Mouse (Mus musculus) cortical plate, adult 2 months (tissue): ENCODE data around the gene Lifr. TPM values are rescaled to one million over a fixed set of nuclear protein-coding genes. Genes with fewer than 3 reads are reported as not detected.

Experiments
- H3K27ac ChIP-seq: fragments of 200-500 bp; 2 replicates; pipeline ENCODE4 v1.5.1; 2012; ENCODE audit warnings: low read length, control low read depth, inconsistent platforms; ENCODE audit not compliant: insufficient read depth
- H3K4me1 ChIP-seq: fragments of 200-500 bp; 2 replicates; pipeline ENCODE4 v1.6.1; 2011; ENCODE audit warnings: low read length; ENCODE audit not compliant: control insufficient read depth, insufficient read depth
- H3K4me3 ChIP-seq: fragments of 200-500 bp; 2 replicates; pipeline ENCODE4 v1.5.1; 2011; ENCODE audit warnings: mild to moderate bottlenecking, low read length, control low read depth; ENCODE audit not compliant: insufficient read depth
- CTCF ChIP-seq: fragments of 200-500 bp; IDR thresholded peaks from 2 replicates; pipeline ENCODE4 v1.5.1; 2011; ENCODE audit warnings: mild to moderate bottlenecking, control low read depth, low read length; ENCODE audit not compliant: insufficient read depth; ENCODE audit errors: extremely low read depth
- POLR2A ChIP-seq: fragments of 200-500 bp; IDR thresholded peaks from 2 replicates; pipeline ENCODE4 v1.6.1; 2011; ENCODE audit warnings: mild to moderate bottlenecking, low read length, control low read depth; ENCODE audit not compliant: insufficient read depth; ENCODE audit errors: extremely low read depth
- polyA plus RNA-seq: library from polyadenylated mRNA; depleted of rRNA; stranded (reverse); fragments of >200 nt; gene quantifications from 2 replicates; pipeline ENCODE4 v1.2.3, GENCODE M21; 2012

Lifr gene
- polyA plus RNA-seq, 1 experiment: 17.0 TPM

- TF ChIP-seq POLR2A: no peak
- Histone ChIP-seq H3K4me1 (0 out of 2 replicates have a peak, but pooled peaks cover under 1% of the 10 kb centered on the region), H3K27ac (no peak overlapping the region), H3K4me3 (no peak overlapping the region)
Observed at GRCm38 (mm10) chr15:7189678-7190454, 99.5 kb downstream of the Lifr start.

- Histone ChIP-seq H3K4me3 (no peak overlapping the region), H3K27ac (no peak overlapping the region), H3K4me1 (peaks cover 2% of the 10 kb centered on the region; the same call in 1 of the 2 replicates)
- no peak for TF ChIP-seq CTCF
- TF ChIP-seq POLR2A: no peak
Observed at GRCm38 (mm10) chr15:7191074-7191473, 100.7 kb downstream of the Lifr start.

- TF ChIP-seq CTCF: no peak
- TF ChIP-seq POLR2A: no peak
- Histone ChIP-seq H3K4me3 (no peak overlapping the region), H3K27ac (no peak overlapping the region), H3K4me1 (peaks cover 2% of the 10 kb centered on the region; the same call in 1 of the 2 replicates)
Observed at GRCm38 (mm10) chr15:7192582-7192981, 102.2 kb downstream of the Lifr start.

GRCm38 (mm10) chr15:7194147-7194720 lies 103.8 kb downstream of the Lifr start:
- H3K4me1 ChIP-seq: peaks cover 2% of the 10 kb centered on the region; the same call in 1 of the 2 replicates
- H3K27ac ChIP-seq: no peak overlapping the region; the same call in none of the 2 replicates
- TF ChIP-seq POLR2A: 0 out of 2 replicates have a peak, but pooled peaks have one; percentile 42
- TF ChIP-seq CTCF: no peak
- no peak overlapping the region for H3K4me3 ChIP-seq

GRCm38 (mm10) chr15:7194748-7195221 lies 104.4 kb downstream of the Lifr start:
- Histone ChIP-seq H3K4me1 (peaks cover 2% of the 10 kb centered on the region; the same call in 1 of the 2 replicates), H3K4me3 (no peak overlapping the region), H3K27ac (peak overlapping the region; percentile 88)
- TF ChIP-seq POLR2A (no peak), CTCF (no peak)

GRCm38 (mm10) chr15:7197652-7198445 lies 107.4 kb downstream of the Lifr start:
- peaks cover 3% of the 10 kb centered on the region; the same call in 1 of the 2 replicates for H3K4me1 ChIP-seq
- no peak overlapping the region for H3K4me3 ChIP-seq
- TF ChIP-seq CTCF: no peak
- TF ChIP-seq POLR2A: no peak
- no peak overlapping the region for H3K27ac ChIP-seq

- Histone ChIP-seq H3K4me1 (peaks cover 3% of the 10 kb centered on the region; the same call in 1 of the 2 replicates), H3K4me3 (no peak overlapping the region), H3K27ac (no peak overlapping the region)
- no peak for TF ChIP-seq POLR2A
- no peak for TF ChIP-seq CTCF
Observed at GRCm38 (mm10) chr15:7198816-7199215, 108.4 kb downstream of the Lifr start.

GRCm38 (mm10) chr15:7200286-7200685 lies 109.9 kb downstream of the Lifr start:
- no peak for TF ChIP-seq POLR2A
- TF ChIP-seq CTCF: no peak

GRCm38 (mm10) chr15:7201421-7202380 lies 111.3 kb downstream of the Lifr start:
- Histone ChIP-seq H3K4me3 (no peak overlapping the region), H3K4me1 (peaks cover 2% of the 10 kb centered on the region; the same call in 1 of the 2 replicates), H3K27ac (no peak overlapping the region)
- TF ChIP-seq POLR2A: no peak
- TF ChIP-seq CTCF: no peak

More at GRCm38 (mm10) chr15:7200286-7200685, 109.9 kb downstream of the Lifr start:
- Histone ChIP-seq H3K4me1 (peaks cover 2% of the 10 kb centered on the region; the same call in 1 of the 2 replicates), H3K27ac (no peak overlapping the region), H3K4me3 (no peak overlapping the region)
